Mouse (Mus musculus): ENCODE data around the gene Plpp2. TPM values are rescaled to one million over a fixed set of nuclear protein-coding genes. Genes with fewer than 3 reads are reported as not detected.
A peak's percentile ranks its signal among the peaks of the same experiment; 100 is the strongest.

Gene Plpp2
- polyA plus RNA-seq, 1 experiment from 2014 or later, result 13.3 TPM

GRCm38 (mm10) chr10:79534426-79534825 is 830 bp upstream of the Plpp2 start:
- Histone ChIP-seq H3K9me3 (replicated peaks; ENCODE audit: control insufficient read depth, low read length) (no peaks in the 10 kb centered on the region), H3K36me3 (replicated peaks; ENCODE audit: control insufficient read depth, insufficient read depth, low read depth, low read length) (no peaks in the 10 kb centered on the region), H3K27me3 (ENCODE audit: control insufficient read depth, insufficient read depth, low read length) (no peaks in the 10 kb centered on the region), H3K9ac (replicated peaks; ENCODE audit: low read length) (no peak overlapping the region), H3K4me3 (ENCODE audit: low read depth, low read length) (no peak overlapping the region), H3K27ac (replicated peaks; ENCODE audit: low read depth, low read length) (no peak overlapping the region), H3K4me1 (ENCODE audit: control insufficient read depth, insufficient read depth, low read length) (no peaks in the 10 kb centered on the region), H3K4me2 (ENCODE audit: low read depth, low read length) (no peak overlapping the region)
- ATAC-seq (replicated peaks; ENCODE audit: insufficient number of reproducible peaks, low FRiP score, low TSS enrichment, low read depth), result no peak
- no peak for DNase-seq (ENCODE audit: low spot score)
- 95% methylated on average over 2 of the region's 2 CpGs for WGBS

GRCm38 (mm10) chr10:79532678-79533077 is 918 bp downstream of the Plpp2 start:
- WGBS, result 17% methylated on average over 3 of the region's 3 CpGs
- H3K36me3 ChIP-seq (replicated peaks; ENCODE audit: control insufficient read depth, insufficient read depth, low read depth, low read length), result no peaks in the 10 kb centered on the region
- no peaks in the 10 kb centered on the region for H3K4me1 ChIP-seq (ENCODE audit: control insufficient read depth, insufficient read depth, low read length)
- no peak overlapping the region for H3K27ac ChIP-seq (replicated peaks; ENCODE audit: low read depth, low read length)
- H3K9ac ChIP-seq (replicated peaks; ENCODE audit: low read length), result peak overlapping the region; percentile 64; the same call in 1 of the 2 replicates
- no peaks in the 10 kb centered on the region for H3K27me3 ChIP-seq (ENCODE audit: control insufficient read depth, insufficient read depth, low read length)
- DNase-seq (ENCODE audit: low spot score), result no peak
- no peak for ATAC-seq (replicated peaks; ENCODE audit: insufficient number of reproducible peaks, low FRiP score, low TSS enrichment, low read depth)
- peak overlapping the region; percentile 97 for H3K4me2 ChIP-seq (ENCODE audit: low read depth, low read length)
- no peaks in the 10 kb centered on the region for H3K9me3 ChIP-seq (replicated peaks; ENCODE audit: control insufficient read depth, low read length)
- peak overlapping the region; percentile 62 for H3K4me3 ChIP-seq (ENCODE audit: low read depth, low read length)

GRCm38 (mm10) chr10:79531593-79531992 is 2.0 kb downstream of the Plpp2 start:
- no peak overlapping the region for H3K4me3 ChIP-seq (ENCODE audit: low read depth, low read length)
- no peaks in the 10 kb centered on the region for H3K9me3 ChIP-seq (replicated peaks; ENCODE audit: control insufficient read depth, low read length)
- no peak overlapping the region for H3K27ac ChIP-seq (replicated peaks; ENCODE audit: low read depth, low read length)
- no peaks in the 10 kb centered on the region for H3K27me3 ChIP-seq (ENCODE audit: control insufficient read depth, insufficient read depth, low read length)
- no peaks in the 10 kb centered on the region for H3K4me1 ChIP-seq (ENCODE audit: control insufficient read depth, insufficient read depth, low read length)
- no peak overlapping the region for H3K9ac ChIP-seq (replicated peaks; ENCODE audit: low read length)
- WGBS, result 85% methylated on average over 3 of the region's 3 CpGs
- no peak for ATAC-seq (replicated peaks; ENCODE audit: insufficient number of reproducible peaks, low FRiP score, low TSS enrichment, low read depth)
- H3K4me2 ChIP-seq (ENCODE audit: low read depth, low read length), result no peak overlapping the region
- H3K36me3 ChIP-seq (replicated peaks; ENCODE audit: control insufficient read depth, insufficient read depth, low read depth, low read length), result no peaks in the 10 kb centered on the region
- DNase-seq (ENCODE audit: low spot score), result no peak

- ATAC-seq (replicated peaks; ENCODE audit: insufficient number of reproducible peaks, low FRiP score, low TSS enrichment, low read depth), result no peak
- H3K4me3 ChIP-seq (ENCODE audit: low read depth, low read length), result no peak overlapping the region
- no peaks in the 10 kb centered on the region for H3K9me3 ChIP-seq (replicated peaks; ENCODE audit: control insufficient read depth, low read length)
- no peak overlapping the region for H3K27ac ChIP-seq (replicated peaks; ENCODE audit: low read depth, low read length)
- DNase-seq (ENCODE audit: low spot score), result no peak
- no peak overlapping the region for H3K4me2 ChIP-seq (ENCODE audit: low read depth, low read length)
- no peak overlapping the region for H3K9ac ChIP-seq (replicated peaks; ENCODE audit: low read length)
- no peaks in the 10 kb centered on the region for H3K36me3 ChIP-seq (replicated peaks; ENCODE audit: control insufficient read depth, insufficient read depth, low read depth, low read length)
- WGBS, result 94% methylated on average over 13 of the region's 13 CpGs
- no peaks in the 10 kb centered on the region for H3K27me3 ChIP-seq (ENCODE audit: control insufficient read depth, insufficient read depth, low read length)
- no peaks in the 10 kb centered on the region for H3K4me1 ChIP-seq (ENCODE audit: control insufficient read depth, insufficient read depth, low read length)
These were observed 2.9 kb downstream of the Plpp2 start for GRCm38 (mm10) chr10:79530721-79531120.

GRCm38 (mm10) chr10:79530241-79530640 is 3.4 kb downstream of the Plpp2 start:
- DNase-seq (ENCODE audit: low spot score), result no peak
- Histone ChIP-seq H3K4me2 (ENCODE audit: low read depth, low read length) (no peak overlapping the region), H3K27me3 (ENCODE audit: control insufficient read depth, insufficient read depth, low read length) (no peaks in the 10 kb centered on the region), H3K36me3 (replicated peaks; ENCODE audit: control insufficient read depth, insufficient read depth, low read depth, low read length) (no peaks in the 10 kb centered on the region), H3K9ac (replicated peaks; ENCODE audit: low read length) (no peak overlapping the region), H3K27ac (replicated peaks; ENCODE audit: low read depth, low read length) (no peak overlapping the region), H3K4me1 (ENCODE audit: control insufficient read depth, insufficient read depth, low read length) (no peaks in the 10 kb centered on the region), H3K9me3 (replicated peaks; ENCODE audit: control insufficient read depth, low read length) (no peaks in the 10 kb centered on the region), H3K4me3 (ENCODE audit: low read depth, low read length) (no peak overlapping the region)
- 70% methylated on average over 8 of the region's 8 CpGs for WGBS
- ATAC-seq (replicated peaks; ENCODE audit: insufficient number of reproducible peaks, low FRiP score, low TSS enrichment, low read depth), result no peak

- 75% methylated on average over 3 of the region's 3 CpGs for WGBS
- Histone ChIP-seq H3K4me3 (ENCODE audit: low read depth, low read length) (no peak overlapping the region), H3K27me3 (ENCODE audit: control insufficient read depth, insufficient read depth, low read length) (no peaks in the 10 kb centered on the region), H3K27ac (replicated peaks; ENCODE audit: low read depth, low read length) (no peak overlapping the region), H3K4me2 (ENCODE audit: low read depth, low read length) (no peak overlapping the region), H3K36me3 (replicated peaks; ENCODE audit: control insufficient read depth, insufficient read depth, low read depth, low read length) (no peaks in the 10 kb centered on the region), H3K9me3 (replicated peaks; ENCODE audit: control insufficient read depth, low read length) (no peaks in the 10 kb centered on the region), H3K9ac (replicated peaks; ENCODE audit: low read length) (no peak overlapping the region), H3K4me1 (ENCODE audit: control insufficient read depth, insufficient read depth, low read length) (no peaks in the 10 kb centered on the region)
- no peak for ATAC-seq (replicated peaks; ENCODE audit: insufficient number of reproducible peaks, low FRiP score, low TSS enrichment, low read depth)
- DNase-seq (ENCODE audit: low spot score), result no peak
These were observed 5.5 kb downstream of the Plpp2 start for GRCm38 (mm10) chr10:79528081-79528480.

- H3K4me2 ChIP-seq (ENCODE audit: low read depth, low read length), result no peak overlapping the region
- H3K4me1 ChIP-seq (ENCODE audit: control insufficient read depth, insufficient read depth, low read length), result no peaks in the 10 kb centered on the region
- no peaks in the 10 kb centered on the region for H3K36me3 ChIP-seq (replicated peaks; ENCODE audit: control insufficient read depth, insufficient read depth, low read depth, low read length)
- H3K9ac ChIP-seq (replicated peaks; ENCODE audit: low read length), result no peak overlapping the region
- no peak overlapping the region for H3K27ac ChIP-seq (replicated peaks; ENCODE audit: low read depth, low read length)
- DNase-seq (ENCODE audit: low spot score) (no peak), ATAC-seq (replicated peaks; ENCODE audit: insufficient number of reproducible peaks, low FRiP score, low TSS enrichment, low read depth) (no peak)
- H3K27me3 ChIP-seq (ENCODE audit: control insufficient read depth, insufficient read depth, low read length), result no peaks in the 10 kb centered on the region
- no peak overlapping the region for H3K4me3 ChIP-seq (ENCODE audit: low read depth, low read length)
- no peaks in the 10 kb centered on the region for H3K9me3 ChIP-seq (replicated peaks; ENCODE audit: control insufficient read depth, low read length)
- 83% methylated on average over 6 of the region's 6 CpGs for WGBS
These were observed 6.1 kb downstream of the Plpp2 start for GRCm38 (mm10) chr10:79527453-79527845.

- DNase-seq (ENCODE audit: low spot score) (no peak), ATAC-seq (replicated peaks; ENCODE audit: insufficient number of reproducible peaks, low FRiP score, low TSS enrichment, low read depth) (0 out of 2 replicates have a peak, but pooled peaks have one; percentile 11)
- Histone ChIP-seq H3K4me1 (ENCODE audit: control insufficient read depth, insufficient read depth, low read length) (no peaks in the 10 kb centered on the region), H3K9ac (replicated peaks; ENCODE audit: low read length) (no peak overlapping the region), H3K9me3 (replicated peaks; ENCODE audit: control insufficient read depth, low read length) (no peaks in the 10 kb centered on the region), H3K4me2 (ENCODE audit: low read depth, low read length) (no peak overlapping the region), H3K36me3 (replicated peaks; ENCODE audit: control insufficient read depth, insufficient read depth, low read depth, low read length) (no peaks in the 10 kb centered on the region), H3K27ac (replicated peaks; ENCODE audit: low read depth, low read length) (no peak overlapping the region), H3K27me3 (ENCODE audit: control insufficient read depth, insufficient read depth, low read length) (no peaks in the 10 kb centered on the region), H3K4me3 (ENCODE audit: low read depth, low read length) (no peak overlapping the region)
- 83% methylated on average over 12 of the region's 12 CpGs for WGBS
These were observed 6.7 kb downstream of the Plpp2 start for GRCm38 (mm10) chr10:79526661-79527452.
